Mouse (Mus musculus): ENCODE results near the gene Mt4. TPM values are rescaled to one million over a fixed set of nuclear protein-coding genes. Genes with fewer than 3 reads are reported as not detected.
A peak's percentile ranks its signal among the peaks of the same experiment; 100 is the strongest.

Gene Mt4
- total RNA-seq (2021), result not detected
- long read RNA-seq, experiment 1, result 0 reads
- long read RNA-seq, experiment 2, result 0 reads

- DNase-seq, result no peak
Observed at GRCm38 (mm10) chr8:94136933-94137332, at the start of gene Mt4. Gene Mt4 (plus strand): TSS chr8:94137197.

GRCm38 (mm10) chr8:94087964-94088363 lies 49.0 kb upstream of the Mt4 start:
- no peak for DNase-seq

- DNase-seq, result no peak
Observed at GRCm38 (mm10) chr8:94089715-94090114, 47.3 kb upstream of the Mt4 start.

- DNase-seq, result no peak
Observed at GRCm38 (mm10) chr8:94092848-94093247, 44.1 kb upstream of the Mt4 start.

GRCm38 (mm10) chr8:94094281-94094680 lies 42.7 kb upstream of the Mt4 start:
- no peak for DNase-seq

- peak; percentile 99 to 100 for DNase-seq
Observed at GRCm38 (mm10) chr8:94098081-94098974, 38.7 kb upstream of the Mt4 start, which contains the start of gene Bbs2. Gene Bbs2 (minus strand): TSS chr8:94098928.

- DNase-seq, result no peak
Observed at GRCm38 (mm10) chr8:94098996-94099395, 38.0 kb upstream of the Mt4 start.

GRCm38 (mm10) chr8:94104146-94104545 lies 32.9 kb upstream of the Mt4 start:
- no peak for DNase-seq

GRCm38 (mm10) chr8:94107871-94108270 lies 29.1 kb upstream of the Mt4 start:
- peak; percentile 27 to 43 for DNase-seq

- DNase-seq, result no peak
Observed at GRCm38 (mm10) chr8:94109396-94109795, 27.6 kb upstream of the Mt4 start.

- DNase-seq, result no peak
Observed at GRCm38 (mm10) chr8:94109835-94110234, 27.2 kb upstream of the Mt4 start.

- no peak for DNase-seq
Observed at GRCm38 (mm10) chr8:94110526-94111177, 26.3 kb upstream of the Mt4 start.

- no peak for DNase-seq
Observed at GRCm38 (mm10) chr8:94113435-94113834, 23.6 kb upstream of the Mt4 start.

GRCm38 (mm10) chr8:94113972-94114371 lies 23.0 kb upstream of the Mt4 start:
- no peak for DNase-seq

GRCm38 (mm10) chr8:94118776-94119430 lies 18.1 kb upstream of the Mt4 start:
- DNase-seq, result no peak

- no peak for DNase-seq
Observed at GRCm38 (mm10) chr8:94121625-94122024, 15.4 kb upstream of the Mt4 start.

GRCm38 (mm10) chr8:94122711-94123468 lies 14.1 kb upstream of the Mt4 start:
- DNase-seq, result no peak

GRCm38 (mm10) chr8:94127711-94128110 lies 9.3 kb upstream of the Mt4 start:
- no peak for DNase-seq

GRCm38 (mm10) chr8:94129133-94129789 lies 7.7 kb upstream of the Mt4 start:
- DNase-seq, result no peak

- DNase-seq, result no peak
Observed at GRCm38 (mm10) chr8:94130126-94130525, 6.9 kb upstream of the Mt4 start.

GRCm38 (mm10) chr8:94132096-94132495 lies 4.9 kb upstream of the Mt4 start:
- DNase-seq, result no peak

Measured in heart, adult 18-20 months (tissue).